Mouse (Mus musculus) intestine, postnatal 0 days (tissue): Measurements from ENCODE around the gene Tmem214. TPM values are rescaled to one million over a fixed set of nuclear protein-coding genes. Genes with fewer than 3 reads are reported as not detected.

Source experiments
- ATAC-seq: fragments of 200-750 bp; cut with Nextera tagmentation; 2 replicates; pipeline ENCODE4 v1.8.0; 2017; ENCODE audit warnings: mild to moderate bottlenecking, moderate TSS enrichment, moderate library complexity
- H3K27ac ChIP-seq: fragments of 300-500 bp; sonication (generic); 2 replicates; pipeline ENCODE4 v1.5.1; 2014; ENCODE audit warnings: mild to moderate bottlenecking, low read depth, low read length, moderate library complexity
- H3K27me3 ChIP-seq: fragments of 300-500 bp; sonication (generic); replicated peaks from 2 replicates; pipeline ENCODE4 v1.6.1; 2014; ENCODE audit warnings: low read length, mixed read lengths; ENCODE audit not compliant: control insufficient read depth, insufficient read depth
- H3K36me3 ChIP-seq: fragments of 300-500 bp; sonication (generic); 2 replicates; pipeline ENCODE4 v1.6.1; 2014; ENCODE audit warnings: mild to moderate bottlenecking, moderate library complexity; ENCODE audit not compliant: control insufficient read depth, insufficient read depth
- H3K4me1 ChIP-seq: fragments of 300-500 bp; sonication (generic); replicated peaks from 2 replicates; pipeline ENCODE4 v1.6.1; 2014; ENCODE audit warnings: antibody characterized with exemption, low read length, mixed read lengths; ENCODE audit not compliant: control insufficient read depth, insufficient read depth
- H3K4me2 ChIP-seq: fragments of 300-500 bp; sonication (generic); replicated peaks from 2 replicates; pipeline ENCODE4 v1.6.1; 2014; ENCODE audit warnings: low read depth, mild to moderate bottlenecking, moderate library complexity
- H3K4me3 ChIP-seq: fragments of 300-500 bp; sonication (generic); 2 replicates; pipeline ENCODE4 v1.5.1; 2014; ENCODE audit warnings: low read depth, low read length
- H3K9ac ChIP-seq: fragments of 300-500 bp; sonication (generic); 2 replicates; pipeline ENCODE4 v1.6.1; 2014; ENCODE audit warnings: mild to moderate bottlenecking, low read depth, low read length
- H3K9me3 ChIP-seq: fragments of 300-500 bp; sonication (generic); 2 replicates; pipeline ENCODE4 v1.6.1; 2016; ENCODE audit warnings: mixed run types; ENCODE audit not compliant: control insufficient read depth
- CTCF ChIP-seq: sonication (generic); IDR thresholded peaks from 2 replicates; pipeline ENCODE4 v1.5.1; 2016; ENCODE audit warnings: low read depth, mild to moderate bottlenecking, control low read depth, antibody characterized with exemption, moderate library complexity
- WGBS: fragments of 180-500 bp; shearing (Covaris S2); extraction: QIAGEN DNeasy Blood & Tissue Kit; methylation state at CpG from one replicate; pipeline ENCODE4 v1.1.7; 2014; 5-methylcytosine and 5-hydroxymethylcytosine counted together
- polyA plus RNA-seq: library from polyadenylated mRNA; unstranded; fragments of >200 nt; fragmentation: Nextera tagmentation; extraction: Ambion mirVana; gene quantifications from 2 replicates; pipeline ENCODE4 v1.2.1, GENCODE M21; 2015

Tmem214 gene
- polyA plus RNA-seq: 46.1 and 47.6 TPM in 2 replicates

DNA sequence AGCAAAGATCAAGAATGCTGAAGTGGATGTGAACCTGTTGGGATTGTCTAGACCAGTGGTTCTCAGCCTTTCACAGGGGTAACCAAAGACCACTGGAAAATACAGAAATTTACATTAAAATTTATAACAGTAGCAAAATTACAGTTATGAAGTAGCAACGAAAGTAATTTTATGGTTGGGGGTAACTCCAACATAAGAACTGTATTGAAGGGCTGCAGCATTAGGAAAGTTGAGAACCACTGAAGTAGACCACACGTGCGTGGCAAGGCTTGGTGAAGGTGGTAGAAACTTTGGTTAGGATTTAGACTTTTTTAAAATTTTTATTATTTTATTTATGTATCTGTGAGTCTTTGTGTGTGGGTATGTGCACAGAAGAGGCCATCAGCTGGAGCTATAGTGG lies at the start of gene Tmem214:
Gene Tmem214, plus strand, starts transcription at position 301 of the 400 bp plus-strand sequence.
- WGBS: 95% methylated on average over 3 of the region's 3 CpGs
- Histone ChIP-seq H3K9me3 (no peaks in the 10 kb centered on the region), H3K4me1 (no peaks in the 10 kb centered on the region), H3K36me3 (peaks cover 21% of the 10 kb centered on the region), H3K4me3 (no peak within 1 kb of the TSS), H3K27me3 (no peaks in the 10 kb centered on the region), H3K27ac (no peak within 1 kb of the TSS), H3K9ac (no peak within 1 kb of the TSS), H3K4me2 (peak within 1 kb of the TSS; percentile 64; the same call in 1 of the 2 replicates)
- TF ChIP-seq CTCF: no peak
- ATAC-seq: no peak

DNA sequence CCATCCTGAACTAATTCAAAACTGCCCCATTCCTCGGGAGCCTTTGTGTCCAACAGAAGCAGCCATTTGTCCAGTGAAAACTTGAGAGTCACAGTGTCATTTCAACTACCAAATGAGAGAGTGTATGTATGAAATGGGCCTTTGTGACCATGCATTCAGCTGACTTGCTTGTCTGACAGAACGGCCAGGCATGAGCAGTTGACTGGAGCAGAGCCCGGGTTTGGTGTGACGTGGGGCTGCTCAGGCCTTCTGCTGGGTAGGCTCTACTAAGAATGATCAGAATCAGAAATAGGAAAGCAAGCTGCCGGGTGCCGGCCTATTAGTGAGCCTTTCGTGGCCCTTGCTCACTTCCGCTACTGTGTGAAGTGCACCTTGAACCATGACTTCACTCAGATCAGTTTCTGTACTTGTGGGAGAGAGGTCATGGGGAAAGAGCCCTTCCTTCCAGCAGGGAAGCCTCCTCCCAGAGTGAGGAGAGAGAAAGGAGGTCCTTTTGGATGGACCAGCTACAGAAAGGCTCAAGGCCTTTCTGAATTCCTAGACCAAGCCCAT lies 49.0 kb upstream of the Tmem214 start:
- ATAC-seq: peak; percentile 82
- Histone ChIP-seq H3K9me3 (no peaks in the 10 kb centered on the region), H3K27ac (peak overlapping the region; percentile 60; the same call in 1 of the 2 replicates), H3K36me3 (no peaks in the 10 kb centered on the region), H3K9ac (no peak overlapping the region), H3K4me2 (no peak overlapping the region), H3K27me3 (no peaks in the 10 kb centered on the region), H3K4me3 (no peak overlapping the region), H3K4me1 (0 out of 2 replicates have a peak, but pooled peaks cover 2% of the 10 kb centered on the region)
- 72% methylated on average over 8 of the region's 8 CpGs for WGBS
- no peak for TF ChIP-seq CTCF

DNA sequence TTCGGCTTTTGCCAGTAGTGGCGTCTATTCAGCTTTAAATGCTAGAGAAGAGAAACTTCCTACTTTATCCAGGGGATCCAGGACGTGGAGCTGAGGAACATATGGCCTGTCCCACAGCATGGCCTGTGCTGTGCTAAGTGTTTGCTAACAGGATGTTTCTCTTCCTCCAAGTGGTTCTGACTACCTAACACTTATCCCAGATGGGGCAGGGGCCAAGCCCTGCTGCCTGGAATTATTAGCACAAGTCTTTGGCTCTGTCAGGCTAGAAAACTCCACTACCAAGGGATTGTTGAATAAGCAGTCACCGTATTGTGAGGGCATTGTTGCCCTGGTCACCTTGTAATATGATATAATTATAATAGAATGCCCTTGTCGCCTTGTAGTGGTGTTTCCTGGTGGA lies 45.1 kb upstream of the Tmem214 start:
- ATAC-seq: no peak
- no peaks in the 10 kb centered on the region for H3K9me3 ChIP-seq
- 75% methylated on average over 5 of the region's 5 CpGs for WGBS
- no peak overlapping the region for H3K4me2 ChIP-seq
- no peak for TF ChIP-seq CTCF
- H3K27me3 ChIP-seq: no peaks in the 10 kb centered on the region
- no peaks in the 10 kb centered on the region for H3K4me1 ChIP-seq
- H3K9ac ChIP-seq: no peak overlapping the region
- H3K27ac ChIP-seq: no peak overlapping the region
- no peaks in the 10 kb centered on the region for H3K36me3 ChIP-seq
- H3K4me3 ChIP-seq: no peak overlapping the region

- 78% methylated on average over 3 of the region's 3 CpGs for WGBS
- Histone ChIP-seq H3K4me2 (no peak overlapping the region), H3K27ac (no peak overlapping the region), H3K4me1 (no peaks in the 10 kb centered on the region), H3K9me3 (no peaks in the 10 kb centered on the region), H3K27me3 (no peaks in the 10 kb centered on the region), H3K36me3 (no peaks in the 10 kb centered on the region), H3K9ac (no peak overlapping the region), H3K4me3 (no peak overlapping the region)
- ATAC-seq: no peak
- no peak for TF ChIP-seq CTCF
Observed at GRCm38 (mm10) chr5:30823091-30823490, 44.7 kb upstream of the Tmem214 start.

GRCm38 (mm10) chr5:30824124-30824988 lies 43.5 kb upstream of the Tmem214 start:
- Histone ChIP-seq H3K4me3 (no peak overlapping the region), H3K36me3 (no peaks in the 10 kb centered on the region), H3K4me2 (no peak overlapping the region), H3K27me3 (no peaks in the 10 kb centered on the region), H3K4me1 (no peaks in the 10 kb centered on the region), H3K9ac (no peak overlapping the region), H3K9me3 (no peaks in the 10 kb centered on the region), H3K27ac (no peak overlapping the region)
- ATAC-seq: no peak
- no peak for TF ChIP-seq CTCF
- WGBS: 93% methylated on average over 11 of the region's 11 CpGs

DNA sequence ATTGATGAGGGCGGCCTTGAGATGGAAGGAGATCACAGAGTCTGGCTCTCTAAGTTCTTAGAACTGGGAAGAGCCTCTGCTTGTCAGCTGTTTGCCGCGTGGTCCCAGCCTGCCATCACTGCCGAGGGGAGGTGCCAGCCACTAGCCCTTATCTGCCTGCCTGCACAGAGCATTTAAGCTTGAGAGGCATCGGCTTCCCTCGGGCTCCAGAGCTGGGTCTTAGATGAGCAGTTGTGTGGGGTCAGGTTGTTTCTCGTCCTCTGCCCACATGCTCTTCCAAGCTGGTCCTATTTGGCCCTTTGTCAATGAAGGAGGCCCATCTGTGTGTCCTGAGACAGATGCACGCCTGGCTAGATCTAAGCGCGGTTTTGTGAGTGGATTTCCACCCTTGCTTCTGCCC lies 42.6 kb upstream of the Tmem214 start:
- H3K27me3 ChIP-seq: no peaks in the 10 kb centered on the region
- H3K9ac ChIP-seq: no peak overlapping the region
- H3K9me3 ChIP-seq: no peaks in the 10 kb centered on the region
- ATAC-seq: no peak
- H3K27ac ChIP-seq: no peak overlapping the region
- no peaks in the 10 kb centered on the region for H3K36me3 ChIP-seq
- H3K4me2 ChIP-seq: no peak overlapping the region
- TF ChIP-seq CTCF: no peak
- 72% methylated on average over 10 of the region's 10 CpGs for WGBS
- H3K4me3 ChIP-seq: no peak overlapping the region
- no peaks in the 10 kb centered on the region for H3K4me1 ChIP-seq
